Mouse (Mus musculus) gastrocnemius, postnatal 10 days (tissue): ENCODE measurements around the gene Irgm2. TPM values are rescaled to one million over a fixed set of nuclear protein-coding genes. Genes with fewer than 3 reads are reported as not detected.
"Not testable (repeated sequence)": the region's sequence is repeated elsewhere in the genome, so short reads cannot be mapped to it uniquely, and the experiment has no call there.

ENCODE experiments used
- DNase-seq: peaks from one replicate; pipeline ENCODE4 v3.0.0; 2021; ENCODE audit warnings: mixed read lengths
- long read RNA-seq, 2 experiments: library from polyadenylated mRNA; stranded (forward); transcript quantifications; one replicate each; pipeline ENCODE4 v2.0.0; 2021
- total RNA-seq, 2 experiments: library from RNA; stranded (reverse); gene quantifications; 2 replicates each; pipeline ENCODE4 v1.2.3; 2021

Irgm2 gene
- 1 to 10 TPM; 7.1 to 7.5 TPM for total RNA-seq
- long read RNA-seq, experiment 1, transcript Irgm2-202 (2 exons, 3,459 nt): major isoform, 5 of 6 reads
- long read RNA-seq, experiment 1, partial matches to known transcripts: 0 of 6 reads
- long read RNA-seq, experiment 1, other reads (novel, unspliced or antisense): 1 of 6 reads
- long read RNA-seq, experiment 2, partial matches to known transcripts: 0 of 4 reads
- long read RNA-seq, experiment 2, other reads (novel, unspliced or antisense): 2 of 4 reads

DNA sequence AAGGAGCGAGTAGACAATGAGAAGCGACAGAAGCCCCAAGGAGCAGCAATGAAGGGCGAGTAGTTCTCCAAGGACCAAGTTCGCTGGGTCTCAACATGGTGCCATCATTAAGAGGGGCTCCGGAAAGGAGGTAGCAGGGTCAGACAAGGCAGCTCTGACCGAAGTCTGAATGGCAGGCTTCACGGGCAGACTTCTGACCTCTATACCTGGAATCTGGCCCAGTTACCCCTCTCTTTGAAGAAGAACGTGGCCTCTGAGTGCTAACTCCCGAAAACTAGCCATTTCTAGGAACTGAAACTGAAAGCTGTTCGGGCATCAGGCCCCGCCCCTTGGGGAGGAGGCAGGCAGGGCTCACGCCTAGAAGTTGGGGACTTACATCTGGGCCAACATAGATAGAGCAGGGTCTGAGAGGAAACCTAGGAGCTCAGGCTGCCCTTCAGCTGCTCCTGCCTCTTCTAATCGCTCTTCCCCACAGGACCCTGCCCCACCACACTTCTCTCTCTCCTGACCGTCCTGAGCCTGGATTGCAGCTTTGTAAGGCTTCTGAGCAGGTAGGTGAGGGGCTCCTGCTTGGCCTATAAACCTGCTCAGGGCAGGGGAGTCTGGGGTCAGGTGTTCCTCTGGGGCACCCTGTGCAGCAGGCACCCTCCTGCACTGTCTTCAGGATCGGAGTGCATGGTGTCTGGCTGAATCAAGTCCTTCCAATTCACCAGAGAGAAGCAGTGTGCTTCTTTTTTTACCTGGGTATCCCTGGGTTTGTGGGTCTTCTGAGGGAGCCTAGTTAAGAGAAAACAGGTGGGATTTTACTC, at the start of gene Irgm2, which contains the start of gene Igtp:
Gene Irgm2, plus strand, starts transcription at position 390 of the 809 bp plus-strand sequence.
Gene Igtp, plus strand, starts transcription at position 328 of the 809 bp plus-strand sequence.
- peak; percentile 71 for DNase-seq

DNA sequence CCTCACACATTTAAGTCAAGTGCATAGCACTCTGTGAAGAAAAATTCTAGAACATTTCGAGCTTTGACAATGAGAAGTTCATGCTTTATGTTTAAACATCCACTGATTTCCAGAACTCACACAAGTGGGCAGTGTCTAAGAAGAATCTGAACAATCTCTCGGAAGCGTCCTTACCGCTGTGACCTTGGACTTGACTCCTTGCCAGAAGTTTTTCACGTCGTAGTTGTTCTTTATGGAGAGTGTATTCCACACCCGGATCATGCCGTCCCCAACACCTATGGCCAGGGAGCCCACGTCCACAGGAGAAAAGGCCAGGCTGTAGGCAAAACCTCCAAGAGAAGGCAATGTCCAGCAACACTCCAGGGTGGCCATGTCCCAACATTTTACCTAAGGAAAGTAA, 44.0 kb upstream of the Irgm2 start:
- no peak for DNase-seq

DNA sequence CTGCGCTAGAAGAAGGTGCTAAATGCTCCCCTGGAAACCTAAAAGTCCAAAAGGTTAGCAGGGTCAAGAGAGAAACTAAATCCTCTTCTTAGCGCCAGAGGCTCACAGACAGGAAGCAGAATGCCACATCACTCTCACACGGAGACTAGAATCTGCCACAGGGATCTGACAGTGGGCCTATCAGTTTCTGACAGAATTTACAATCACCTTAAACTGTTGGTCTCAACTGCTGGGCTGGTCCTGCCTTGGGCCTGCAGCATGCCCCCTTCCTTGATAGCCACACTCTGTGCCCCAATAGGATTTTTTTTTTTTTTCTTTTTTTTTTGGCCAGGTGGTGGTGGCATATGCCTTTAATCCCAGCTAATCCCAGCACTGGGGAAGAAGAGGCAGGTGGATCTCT, 42.5 kb upstream of the Irgm2 start:
- DNase-seq: no peak

DNA sequence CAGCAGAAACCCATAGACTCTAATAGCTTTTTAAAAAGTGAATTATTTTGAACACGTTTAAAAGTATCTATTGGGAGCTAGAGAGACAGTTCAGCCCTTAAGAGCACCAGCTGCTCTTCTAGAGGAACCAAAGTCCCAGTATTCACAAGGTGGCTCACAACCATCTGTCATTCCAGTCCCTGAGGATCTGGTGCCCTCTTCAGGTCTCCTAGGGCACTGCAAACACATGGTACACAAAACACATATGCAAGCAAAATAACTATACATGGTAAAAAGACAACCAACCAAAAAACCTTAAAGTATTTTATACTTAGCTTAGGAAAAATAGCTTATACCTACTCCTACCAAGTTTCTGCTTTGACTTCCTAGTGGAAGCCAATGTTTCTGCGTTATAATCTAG, 34.3 kb upstream of the Irgm2 start:
- DNase-seq: no peak

DNA sequence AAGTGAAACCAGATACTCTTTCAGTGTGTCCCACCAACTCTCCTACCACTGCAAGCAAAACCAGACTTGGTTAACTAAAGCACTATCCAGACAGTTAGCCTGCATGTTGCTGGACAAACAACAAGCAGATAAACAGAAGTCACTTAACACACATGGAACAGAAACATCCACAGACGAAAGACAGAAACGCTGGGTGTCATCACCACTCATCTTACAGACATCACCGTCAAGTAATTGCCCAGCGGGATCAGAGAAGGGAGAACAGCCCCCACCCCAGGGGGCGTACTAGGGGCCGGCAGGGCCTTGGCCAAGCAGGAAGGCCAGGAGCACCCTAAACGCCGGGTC, 31.6 kb upstream of the Irgm2 start:
- no peak for DNase-seq

DNA sequence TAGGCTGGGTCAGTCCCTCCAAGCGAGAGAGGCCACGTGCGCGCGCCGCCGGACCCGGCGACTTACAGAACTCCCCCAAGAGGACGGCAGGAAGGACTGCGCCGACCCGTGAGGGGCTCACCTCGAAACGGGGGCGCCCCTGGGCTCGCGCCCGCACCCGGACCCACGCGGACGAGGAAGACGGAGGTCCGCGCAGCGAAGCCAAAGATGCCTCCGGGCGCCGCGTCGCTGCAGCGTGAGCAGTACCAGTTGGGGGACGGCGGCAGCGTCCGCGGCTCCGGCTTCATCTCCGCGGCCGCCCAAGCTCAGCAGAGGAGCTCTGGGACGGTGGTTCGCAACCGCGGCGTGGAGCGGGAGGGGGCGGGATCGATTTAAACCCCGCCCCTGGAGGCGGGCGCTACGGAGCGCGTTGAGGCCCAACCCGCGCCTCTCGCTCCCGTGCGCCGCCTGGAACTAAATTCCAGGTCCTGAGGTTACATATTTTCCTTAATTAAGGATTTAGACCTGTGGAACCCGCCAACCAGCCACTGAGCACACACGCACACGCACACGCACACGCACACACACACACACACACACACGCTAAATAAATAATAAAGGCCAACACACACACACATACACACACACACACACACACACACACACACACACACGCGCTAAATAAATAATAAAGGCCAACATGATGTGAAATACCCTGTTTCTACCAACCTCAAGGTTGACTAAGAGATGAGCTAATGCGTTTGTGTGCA, 31.1 kb upstream of the Irgm2 start, which contains the start of gene Gemin5:
Gene Gemin5, minus strand, starts transcription at position 373 of the 749 bp plus-strand sequence.
- peak; percentile 88 for DNase-seq

DNA sequence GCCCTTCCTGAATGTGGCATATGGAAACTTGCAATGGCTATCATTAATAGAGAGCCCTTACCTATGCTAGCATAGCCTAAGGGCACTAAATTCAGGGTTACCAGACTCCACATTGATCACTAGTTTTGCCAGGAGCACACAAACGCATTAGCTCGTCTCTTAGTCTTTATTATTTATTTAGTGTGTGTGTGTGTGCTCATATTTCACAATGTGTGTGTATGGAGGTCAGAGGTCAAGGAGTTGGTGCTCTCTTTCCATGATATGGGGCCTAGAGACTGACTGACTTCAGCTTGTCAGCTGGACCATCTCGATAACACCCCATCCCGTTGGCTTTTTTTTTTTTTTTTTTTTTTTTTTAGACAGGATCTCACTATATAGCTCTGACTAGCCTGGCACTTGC, 29.8 kb upstream of the Irgm2 start:
- DNase-seq: no peak

DNA sequence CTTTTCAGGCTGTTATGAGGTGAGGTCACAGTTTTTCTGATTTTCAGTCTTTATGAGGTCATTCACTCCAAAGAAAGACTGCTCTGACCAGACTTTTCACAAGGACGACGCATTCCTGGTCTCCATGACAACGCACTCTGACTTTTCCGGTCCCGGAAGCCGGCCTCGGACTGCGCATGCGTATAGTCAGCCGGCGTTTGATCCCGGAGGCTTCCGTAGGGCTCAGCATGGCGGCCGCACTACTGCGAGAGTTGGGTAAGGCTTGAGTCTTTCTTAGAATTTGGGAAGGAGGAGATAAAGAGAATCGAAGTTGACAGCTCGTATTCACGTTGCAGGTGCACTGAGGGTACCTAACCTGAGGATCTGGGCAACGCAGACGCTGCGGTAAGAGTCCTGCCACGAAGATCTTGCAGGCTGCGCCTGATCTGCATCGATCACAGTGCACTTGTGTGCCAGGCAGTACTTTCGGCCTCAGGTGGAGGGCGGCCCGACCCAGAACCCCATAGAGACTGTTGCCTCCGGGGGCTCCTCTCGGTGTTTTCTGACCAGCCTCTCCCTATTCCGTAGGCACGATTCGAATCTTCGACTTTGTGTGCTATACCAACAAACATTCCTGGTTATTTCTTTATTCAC, 27.8 kb upstream of the Irgm2 start, which contains the start of gene Mrpl22:
Gene Mrpl22, plus strand, starts transcription at position 203 of the 633 bp plus-strand sequence.
- peak; percentile 97 for DNase-seq

DNA sequence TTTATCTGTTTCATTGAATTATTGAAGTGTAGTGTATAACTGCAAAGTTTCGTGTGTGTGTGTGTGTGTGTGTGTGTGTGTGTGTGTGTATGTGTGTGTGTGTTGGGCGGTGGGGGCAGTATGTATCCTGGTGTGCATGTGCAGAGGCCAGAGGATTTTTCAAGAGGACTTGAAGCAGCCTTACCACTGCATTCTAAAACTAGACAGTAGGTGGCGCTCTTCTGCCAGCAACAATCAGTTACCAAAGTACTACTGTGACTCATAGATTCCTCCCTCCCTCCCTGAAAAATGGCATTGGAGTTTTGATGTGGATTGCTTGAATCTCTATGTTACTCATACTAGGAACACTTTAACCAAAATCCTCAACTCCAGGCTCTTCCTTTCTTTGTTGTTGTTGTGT, 19.9 kb upstream of the Irgm2 start:
- peak; percentile 59 for DNase-seq

DNA sequence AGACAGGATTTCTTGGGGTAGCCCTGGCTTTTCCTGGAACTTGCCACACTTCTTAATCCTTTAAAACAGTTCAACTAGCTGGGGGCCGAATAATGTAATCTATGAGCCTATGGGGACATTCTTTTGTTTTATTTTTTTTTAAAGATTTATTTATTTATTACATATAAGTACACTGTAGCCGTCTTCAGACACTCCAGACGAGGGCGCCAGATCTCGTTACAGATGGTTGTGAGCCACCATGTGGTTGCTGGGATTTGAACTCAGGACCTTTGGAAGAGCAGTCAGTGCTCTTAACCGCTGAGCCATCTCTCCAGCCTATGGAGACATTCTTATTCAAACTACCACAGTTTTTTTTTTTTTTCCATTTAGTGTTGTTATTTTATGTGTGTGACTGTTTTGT, 19.4 kb upstream of the Irgm2 start:
- not testable (repeated sequence) for DNase-seq

DNA sequence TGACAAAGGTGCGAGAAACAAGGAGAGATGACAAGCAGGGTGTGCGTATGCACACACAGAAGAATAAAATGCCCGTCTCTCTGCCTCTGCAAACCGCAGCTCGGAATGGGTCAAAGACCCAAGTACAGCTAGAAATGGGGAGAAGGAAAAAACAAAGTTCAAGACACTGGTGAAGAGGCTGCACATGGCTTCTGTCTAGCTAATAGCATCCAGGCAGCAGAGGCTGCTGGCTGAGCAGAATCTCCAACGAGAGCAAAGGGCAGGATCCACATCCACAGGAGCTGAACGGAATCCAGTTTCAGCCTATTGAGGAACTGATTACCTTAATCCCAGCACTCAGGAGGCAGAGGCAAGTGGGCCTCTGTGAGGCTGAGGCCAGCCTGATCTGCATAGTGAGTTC, 18.7 kb upstream of the Irgm2 start:
- no peak for DNase-seq

DNA sequence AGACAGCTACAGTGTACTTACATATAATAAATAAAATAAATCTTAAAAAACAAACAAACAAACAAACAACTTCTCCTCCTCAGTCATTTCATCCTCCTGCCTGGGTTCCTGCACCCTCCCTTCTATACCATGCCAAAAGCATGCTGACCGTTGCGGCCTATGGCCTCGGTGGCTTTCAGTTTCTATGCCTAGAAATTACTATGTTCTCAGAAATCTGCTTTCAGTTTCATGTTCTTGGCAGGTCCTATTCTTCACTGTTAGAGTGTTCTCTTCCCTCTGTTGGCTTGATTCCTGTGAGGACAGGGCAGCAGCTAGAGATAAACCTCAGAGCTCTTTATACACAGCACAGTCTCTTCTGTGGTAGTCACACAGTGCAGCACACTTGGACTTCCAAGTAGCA, 15.8 kb upstream of the Irgm2 start:
- no peak for DNase-seq

DNA sequence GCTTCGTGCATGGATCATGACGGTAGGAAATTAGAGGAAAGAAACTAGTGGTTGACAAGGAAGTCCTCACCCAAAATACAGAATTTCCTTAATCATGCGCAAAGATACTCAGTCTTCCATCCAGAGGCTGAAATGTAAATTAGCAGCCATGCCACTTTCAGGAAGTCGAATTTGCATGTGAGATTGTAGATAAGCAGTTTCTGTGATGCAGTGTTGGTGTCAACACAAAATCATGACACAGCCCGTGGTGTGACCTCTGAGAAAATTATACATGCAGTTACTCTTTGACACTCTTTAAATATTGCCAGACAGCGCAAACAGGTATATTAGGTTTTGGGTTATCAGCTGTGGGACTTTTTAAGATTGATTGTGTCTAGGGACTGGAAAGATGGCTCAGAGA, 9.7 kb upstream of the Irgm2 start:
- DNase-seq: no peak

DNA sequence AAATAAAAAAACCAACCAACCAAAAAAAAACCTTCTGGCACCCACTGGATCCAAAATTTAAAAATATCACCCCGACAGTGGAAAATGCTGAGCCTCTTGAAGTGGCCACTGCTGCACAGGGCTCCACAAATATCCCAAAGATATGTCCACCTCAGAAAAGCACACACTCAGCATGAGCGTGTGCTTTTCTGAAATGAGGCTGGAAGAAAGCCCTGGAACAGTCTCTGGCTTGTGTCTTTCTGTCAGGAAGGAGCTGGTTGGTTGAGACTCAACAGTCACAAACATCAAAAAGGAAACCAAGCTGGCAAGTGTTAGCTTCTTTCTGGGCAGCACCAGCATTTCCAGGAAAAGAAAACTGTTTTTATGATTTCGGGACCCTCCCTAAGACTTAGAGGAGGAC, 6.1 kb upstream of the Irgm2 start:
- DNase-seq: no peak

DNA sequence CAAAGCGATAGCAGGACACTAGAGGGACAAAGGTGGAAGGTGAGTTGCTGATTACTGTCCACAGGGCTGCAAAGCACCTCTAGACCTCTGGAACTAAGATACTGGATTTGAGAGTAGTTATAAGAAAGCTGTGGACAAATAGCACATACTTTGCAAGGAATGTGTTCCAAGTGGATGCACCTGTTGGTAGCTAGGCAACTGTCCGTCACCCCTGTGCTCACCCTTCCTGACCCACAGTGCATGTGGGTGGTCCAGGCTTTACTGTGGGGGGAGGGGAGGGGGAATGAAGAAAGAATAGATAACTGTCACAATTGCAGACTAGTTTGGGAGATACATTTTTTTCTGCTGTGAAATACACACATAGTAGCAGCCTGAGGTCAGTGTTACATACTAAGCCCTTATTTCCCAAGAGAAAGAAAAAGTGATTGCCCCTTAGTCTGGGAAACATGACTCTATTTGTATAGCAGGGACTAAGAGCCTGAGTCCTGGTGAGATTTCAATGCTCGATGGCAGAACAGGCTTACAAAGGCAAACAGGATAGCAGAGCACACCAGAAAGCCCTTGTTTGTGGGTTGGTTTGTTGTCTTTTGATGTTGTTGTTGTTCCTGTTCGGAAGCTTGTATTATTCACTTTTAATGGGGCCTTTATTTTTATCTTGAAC, 5.4 kb upstream of the Irgm2 start:
- DNase-seq: no peak

DNA sequence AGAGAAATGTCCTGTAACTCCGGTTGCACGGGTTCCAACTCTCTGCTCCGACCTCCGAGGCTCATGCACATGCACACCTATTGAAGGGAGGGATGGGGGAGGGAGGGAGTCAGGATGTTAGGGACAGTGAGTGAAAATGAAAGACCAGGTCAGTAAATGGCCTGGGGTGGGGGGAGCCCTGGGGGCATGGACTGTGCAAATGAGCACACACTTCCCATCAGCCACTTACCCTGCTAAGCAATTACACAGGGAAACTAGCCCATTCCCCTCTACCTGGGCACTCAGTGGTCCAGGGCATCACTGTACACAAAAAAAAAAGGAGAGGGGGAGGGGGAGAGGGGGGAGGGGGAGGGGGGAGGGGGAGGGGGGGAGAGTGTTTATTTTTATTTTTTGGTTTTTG, 755 bp upstream of the Irgm2 start:
- DNase-seq: no peak

DNA sequence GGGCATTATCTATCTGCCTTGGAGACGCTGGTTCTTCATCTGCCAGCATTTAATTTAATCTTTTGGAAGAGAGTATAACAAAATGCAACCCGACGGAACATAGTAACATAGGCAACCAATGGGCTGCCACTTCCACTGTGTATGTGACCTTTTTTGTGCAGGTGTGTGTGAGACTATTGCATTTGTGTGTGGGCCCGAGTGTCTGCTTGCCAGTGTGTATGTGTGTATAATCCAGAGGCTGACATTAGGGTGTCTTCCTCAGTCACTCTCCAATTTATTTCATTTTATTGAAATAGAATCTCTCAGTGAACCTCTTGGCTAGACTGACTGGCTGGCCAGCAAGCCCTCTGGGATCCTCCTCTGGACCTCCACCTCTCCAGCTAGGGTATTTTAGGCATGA, 808 bp downstream of the Irgm2 start:
- DNase-seq: no peak

DNA sequence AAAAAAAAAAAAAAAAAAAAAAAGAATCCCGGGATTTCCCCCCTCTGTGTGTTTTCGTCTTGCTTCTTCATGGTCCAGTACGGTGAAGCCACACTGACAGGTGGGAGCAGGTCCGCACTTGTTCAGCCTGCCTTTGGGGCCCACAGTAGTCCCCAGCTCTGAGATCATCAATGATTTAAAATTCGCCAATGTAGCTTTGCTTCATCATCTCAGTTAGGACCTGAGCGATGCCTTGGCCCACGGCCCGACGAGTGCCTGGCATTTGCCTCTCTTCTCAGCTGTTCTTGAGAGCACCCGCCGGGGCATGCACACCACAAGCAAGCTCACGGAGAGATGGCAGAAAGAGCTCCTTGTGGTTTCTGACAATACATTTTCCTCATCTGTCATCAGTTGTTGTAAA, 1.6 kb downstream of the Irgm2 start:
- DNase-seq: peak; percentile 49

DNA sequence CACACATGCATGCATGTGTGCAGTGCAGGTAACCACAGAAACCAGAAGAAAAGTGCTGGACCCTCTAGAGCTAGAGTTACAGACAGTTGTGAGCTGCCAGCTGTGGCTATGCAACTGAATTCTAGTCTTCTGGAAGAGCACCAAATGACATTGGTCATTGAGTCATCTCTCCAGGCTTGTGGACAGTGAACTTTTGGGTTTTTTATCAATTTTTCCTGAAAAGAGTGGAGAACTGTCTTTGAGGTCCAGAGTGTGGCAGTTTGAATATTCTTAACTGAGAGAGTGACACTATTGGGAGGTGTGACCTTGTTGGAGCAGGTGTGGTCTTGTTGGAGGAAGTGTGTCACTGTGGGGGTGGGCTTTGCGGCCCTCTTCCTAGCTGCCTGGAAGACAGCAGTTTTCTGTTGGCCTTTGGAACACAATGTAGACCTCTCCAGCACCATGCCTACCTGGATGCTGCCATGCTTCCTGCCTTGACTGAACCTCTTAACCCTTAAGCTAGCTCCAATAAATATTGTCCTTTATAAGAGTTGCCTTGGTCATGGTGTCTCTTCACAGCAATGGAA, 11.0 kb downstream of the Irgm2 start:
- no peak for DNase-seq

DNA sequence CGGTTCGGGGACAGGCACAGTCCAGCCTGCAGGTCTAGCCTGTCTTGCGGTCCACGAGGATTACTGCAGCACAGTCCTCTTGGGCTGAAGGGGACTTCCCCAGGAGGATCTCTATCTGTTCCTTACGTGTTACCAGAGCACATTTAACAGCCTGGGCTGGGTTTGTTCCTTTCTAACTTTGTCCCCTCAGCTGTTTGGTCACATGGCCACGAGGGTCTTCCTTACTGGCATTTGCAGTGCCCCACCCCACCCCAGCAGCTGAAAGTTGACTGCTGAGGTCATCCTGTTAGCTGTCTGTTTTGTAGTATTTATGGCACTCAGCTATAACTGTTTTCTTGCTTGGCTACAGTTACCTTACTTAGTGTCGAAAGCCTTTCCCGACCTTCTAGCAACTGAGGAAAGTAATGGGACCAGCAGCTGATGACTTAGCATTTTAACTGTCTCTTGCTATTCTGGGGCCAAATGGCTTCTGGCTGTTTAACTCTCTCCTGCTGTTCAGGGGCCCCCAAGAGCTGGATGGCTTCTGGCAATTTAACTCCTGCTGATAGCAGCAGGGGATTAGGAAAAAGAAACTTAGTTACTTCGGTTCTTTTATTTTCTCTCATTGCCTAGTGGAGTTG, 11.8 kb downstream of the Irgm2 start:
- no peak for DNase-seq

DNA sequence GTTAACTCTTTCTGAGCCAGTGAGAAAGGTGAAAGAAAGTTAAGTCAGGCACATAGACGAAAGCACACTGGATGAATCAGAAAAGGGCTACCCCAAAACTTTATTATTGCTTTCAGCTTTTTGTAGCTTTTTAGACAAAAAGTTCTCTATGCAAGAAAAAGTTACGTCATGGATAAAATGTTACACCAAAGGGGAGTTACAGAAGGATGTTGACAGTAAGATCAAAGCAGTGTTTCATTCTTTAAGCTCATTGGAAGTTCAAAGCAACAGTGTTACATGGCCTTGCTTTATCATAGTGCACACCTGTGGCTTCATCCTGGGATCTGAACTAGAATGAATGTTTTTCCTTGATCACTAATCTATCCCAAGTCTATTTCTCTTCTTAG, 12.3 kb downstream of the Irgm2 start:
- no peak for DNase-seq
